Mouse (Mus musculus): Measurements from ENCODE around the gene Nfatc4.

DNA sequence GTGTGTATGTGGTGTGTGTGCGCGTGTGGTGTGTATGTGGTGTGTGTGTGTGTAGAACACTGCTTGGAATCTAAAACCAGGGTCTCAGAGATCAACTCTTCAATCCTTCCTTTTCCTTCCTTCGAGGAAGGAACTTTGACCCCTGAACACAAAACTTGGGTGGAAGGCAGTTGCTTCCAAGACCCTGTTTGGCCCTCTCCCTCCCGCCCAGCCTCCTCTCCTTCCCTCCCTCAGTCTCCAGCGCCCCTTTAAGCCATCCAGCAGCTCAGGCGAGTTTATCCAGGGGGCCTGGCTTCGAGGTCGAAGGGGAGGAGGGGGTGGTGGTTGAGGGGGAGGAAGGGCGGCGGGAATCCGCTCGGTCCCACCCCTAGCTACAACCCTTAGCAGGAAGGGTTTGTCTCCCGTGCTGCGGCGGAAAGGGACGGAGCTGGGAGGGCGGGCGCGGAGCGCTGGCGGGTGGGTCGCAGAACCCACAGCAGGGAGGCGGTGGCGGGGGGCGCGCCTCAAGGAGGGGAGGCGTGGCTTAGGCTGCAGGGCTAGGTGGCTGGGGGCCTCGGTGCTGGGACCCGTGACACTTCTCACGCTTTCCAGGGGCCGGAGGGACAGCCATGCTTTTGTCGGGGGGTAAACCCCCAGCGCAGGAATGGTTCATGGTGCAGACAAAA, 30.8 kb downstream of the Nfatc4 start, which contains the start of gene Nynrin:
- TF ChIP-seq GATA1 (IDR thresholded peaks at IDR 0.05; ENCODE audit: low read length) (no peak), TAL1 (IDR thresholded peaks at IDR 0.05; ENCODE audit: low read length) (no peak)

Data from erythroblast, embryonic 14.5 days (primary cell).